29 mouse cellular contexts compared by ENCODE assay signal in genomic region chr8:56893638-56894037, GRCm38 (mm10).
DNase-seq lines count a peak whose midpoint lies in the region; ATAC-seq and TF ChIP-seq lines count a peak whose summit lies in the region.
"Had no signal": no experiment of that assay in that cellular context is flagged by ENCODE, and none has a peak within 500 bp of the region (broad histone marks: within the 10 kb centered on the region; RNA-seq: fewer than 3 reads in every experiment).

No protein-coding gene starts in this region.

- no peak overlapping the region for H3K4me2 ChIP-seq in lung, embryonic 14.5 days
- H3K4me2 ChIP-seq: embryonic facial prominence, embryonic 12.5 days; forebrain, embryonic 15.5 days; hindbrain, embryonic 15.5 days; kidney, embryonic 15.5 days; limb, embryonic 15.5 days; liver, embryonic 13.5 days; midbrain, embryonic 13.5 days had no signal

- peak; percentile 92 for ATAC-seq in lung, embryonic 14.5 days (ENCODE audit: insufficient read depth)
- ATAC-seq: forebrain, embryonic 15.5 days; inflammation-experienced regulatory T-cells, adult 6 months; midbrain, embryonic 13.5 days had no signal

- peaks cover 6% of the 10 kb centered on the region; the same call in 1 of the 2 replicates for H3K4me1 ChIP-seq in heart, embryonic 10.5 days
- 0 out of 2 replicates have a peak, but pooled peaks cover 5% of the 10 kb centered on the region for H3K4me1 ChIP-seq in lung, embryonic 14.5 days (ENCODE audit: insufficient read depth)
- H3K4me1 ChIP-seq: embryonic facial prominence, embryonic 12.5 days; forebrain, embryonic 10.5 days; forebrain, embryonic 15.5 days; hindbrain, embryonic 10.5 days; hindbrain, embryonic 15.5 days; kidney, embryonic 15.5 days; limb, embryonic 15.5 days; liver, embryonic 13.5 days; midbrain, embryonic 13.5 days had no signal

- WGBS in heart, embryonic 10.5 days, result 38% methylated on average over 3 of the region's 3 CpGs
- WGBS in lung, embryonic 14.5 days, result 24% methylated on average over 3 of the region's 3 CpGs

- H3K36me3 ChIP-seq in heart, embryonic 10.5 days, result no peaks in the 10 kb centered on the region
- H3K36me3 ChIP-seq in lung, embryonic 14.5 days (ENCODE audit: insufficient read depth), result no peaks in the 10 kb centered on the region
- H3K36me3 ChIP-seq: embryonic facial prominence, embryonic 12.5 days; forebrain, embryonic 10.5 days; forebrain, embryonic 15.5 days; hindbrain, embryonic 10.5 days; hindbrain, embryonic 15.5 days; kidney, embryonic 15.5 days; limb, embryonic 10.5 days; limb, embryonic 15.5 days; liver, embryonic 13.5 days; midbrain, embryonic 13.5 days had no signal

- H3K9ac ChIP-seq in lung, embryonic 14.5 days, result no peak overlapping the region
- H3K9ac ChIP-seq: embryonic facial prominence, embryonic 12.5 days; forebrain, embryonic 15.5 days; hindbrain, embryonic 15.5 days; kidney, embryonic 15.5 days; limb, embryonic 15.5 days; liver, embryonic 13.5 days; midbrain, embryonic 13.5 days had no signal

- TF ChIP-seq CTCF in lung, embryonic 14.5 days (IDR thresholded peaks at IDR 0.05; ENCODE audit: low read depth), result no peak

- no peak overlapping the region for H3K4me3 ChIP-seq in heart, embryonic 10.5 days
- no peak overlapping the region for H3K4me3 ChIP-seq in lung, embryonic 14.5 days (ENCODE audit: low read depth, low read length)
- H3K4me3 ChIP-seq: embryonic facial prominence, embryonic 12.5 days; forebrain, embryonic 10.5 days; forebrain, embryonic 15.5 days; gastrocnemius, adult 2 months; hindbrain, embryonic 10.5 days; hindbrain, embryonic 15.5 days; kidney, embryonic 15.5 days; layer of hippocampus, adult 2 months; limb, embryonic 10.5 days; limb, embryonic 15.5 days; liver, embryonic 13.5 days; midbrain, embryonic 13.5 days had no signal

- peak overlapping the region; percentile 64 for H3K27ac ChIP-seq in heart, embryonic 10.5 days
- H3K27ac ChIP-seq in lung, embryonic 14.5 days (ENCODE audit: low read depth), result no peak overlapping the region; the same call in 1 of the 2 replicates
- H3K27ac ChIP-seq: embryonic facial prominence, embryonic 12.5 days; forebrain, embryonic 10.5 days; forebrain, embryonic 15.5 days; gastrocnemius, adult 2 months; hindbrain, embryonic 10.5 days; hindbrain, embryonic 15.5 days; kidney, embryonic 15.5 days; layer of hippocampus, adult 2 months; limb, embryonic 10.5 days; limb, embryonic 15.5 days; liver, embryonic 13.5 days; macrophage; midbrain, embryonic 13.5 days had no signal

- no peaks in the 10 kb centered on the region for H3K27me3 ChIP-seq in heart, embryonic 10.5 days (ENCODE audit: insufficient read depth, poor library complexity, severe bottlenecking)
- no peaks in the 10 kb centered on the region for H3K27me3 ChIP-seq in lung, embryonic 14.5 days (ENCODE audit: insufficient read depth, low read length)
- H3K27me3 ChIP-seq: embryonic facial prominence, embryonic 12.5 days; forebrain, embryonic 15.5 days; hindbrain, embryonic 15.5 days; kidney, embryonic 15.5 days; limb, embryonic 15.5 days; liver, embryonic 13.5 days; midbrain, embryonic 13.5 days had no signal

- no peaks in the 10 kb centered on the region for H3K9me3 ChIP-seq in heart, embryonic 10.5 days
- H3K9me3 ChIP-seq in lung, embryonic 14.5 days (ENCODE audit: low read depth, low read length), result no peaks in the 10 kb centered on the region
- H3K9me3 ChIP-seq: embryonic facial prominence, embryonic 12.5 days; forebrain, embryonic 10.5 days; forebrain, embryonic 15.5 days; hindbrain, embryonic 10.5 days; hindbrain, embryonic 15.5 days; kidney, embryonic 15.5 days; limb, embryonic 10.5 days; limb, embryonic 15.5 days; liver, embryonic 13.5 days; midbrain, embryonic 13.5 days had no signal

- DNase-seq in heart, embryonic 10.5 days (ENCODE audit: low spot score), result no peak
- DNase-seq in heart, adult 18-20 months, result no peak
- DNase-seq in lung, embryonic 14.5 days, result peak; percentile 85
- no peak for DNase-seq in lung, postnatal 4 days
- peak; percentile 42 for DNase-seq in Muller cell, postnatal 12 days (ENCODE audit: inconsistent ontology term)
- peak; percentile 26 for DNase-seq in lung, postnatal 36 days
- DNase-seq in layer of hippocampus, postnatal 36 days, result no peak
- DNase-seq: adrenal gland, postnatal 25 days; cerebellum, adult 11-12 months; cerebellum, adult 9-11 months; embryo, embryonic 11 days; gastrocnemius, adult 2 months; gastrocnemius, postnatal 36 days; heart, postnatal 10 days; kidney, adult 11 months; kidney, postnatal 36 days; liver, embryonic 13.5 days had no signal

Comparison
In these comparisons a context has a peak if more than half of its experiments do, and no peak if none do; other contexts are left out.
1. DNase-seq: peak in lung, embryonic 14.5 days (single experiment), Muller cell, postnatal 12 days (single experiment) and lung, postnatal 36 days (single experiment); none in heart, embryonic 10.5 days (single experiment), heart, adult 18-20 months (0 of 2), lung, postnatal 4 days (0 of 2) and layer of hippocampus, postnatal 36 days (0 of 2).